Mouse (Mus musculus) cortical plate, adult 2 months (tissue): ENCODE measurements around the gene Kdm2b.

Experiments
- CTCF ChIP-seq: fragments of 200-500 bp; IDR thresholded peaks from 2 replicates; pipeline ENCODE4 v1.5.1; 2011; ENCODE audit warnings: mild to moderate bottlenecking, control low read depth, low read length; ENCODE audit not compliant: insufficient read depth; ENCODE audit errors: extremely low read depth
- POLR2A ChIP-seq: fragments of 200-500 bp; IDR thresholded peaks from 2 replicates; pipeline ENCODE4 v1.6.1; 2011; ENCODE audit warnings: mild to moderate bottlenecking, low read length, control low read depth; ENCODE audit not compliant: insufficient read depth; ENCODE audit errors: extremely low read depth

DNA sequence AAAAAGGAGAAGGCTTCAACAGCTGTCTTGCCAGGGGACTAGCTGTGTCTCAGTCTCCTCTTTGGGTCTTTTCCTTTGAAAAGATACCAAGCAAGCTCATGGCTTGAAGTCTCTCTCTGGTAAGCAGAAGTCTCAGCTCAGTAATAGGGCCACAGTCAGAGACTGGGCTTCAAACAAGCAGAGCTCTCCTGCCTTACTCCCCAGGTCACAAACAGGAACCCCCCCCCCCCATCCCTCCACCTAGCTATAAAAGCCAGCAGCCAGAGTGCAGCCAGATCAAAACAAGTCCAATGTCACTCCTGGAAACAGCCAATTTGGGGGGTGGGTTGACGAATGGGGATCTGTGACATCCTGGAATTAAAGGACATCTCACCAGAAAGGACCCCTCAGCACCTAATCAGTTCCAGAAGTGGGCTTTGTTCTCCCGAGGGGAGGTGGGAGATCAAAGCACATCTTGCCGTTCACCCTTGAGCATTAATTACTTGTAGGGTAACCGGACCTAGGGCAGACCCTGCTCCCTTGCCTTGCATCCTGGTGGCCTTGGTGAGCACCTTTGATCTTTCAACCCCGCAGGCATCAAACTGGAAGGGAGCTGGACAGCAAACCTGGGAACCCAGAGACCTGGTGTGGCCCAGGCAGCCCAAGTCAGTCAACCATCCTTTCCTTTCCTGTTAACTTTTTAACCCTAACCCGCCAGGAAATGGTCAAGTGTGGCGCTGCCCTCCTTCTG lies 71.5 kb downstream of the Kdm2b start:
- TF ChIP-seq CTCF (no peak), POLR2A (no peak)
